Mouse (Mus musculus) thymus, postnatal 10 days (tissue): Measurements from ENCODE around the gene Zbed5.
"Not testable (repeated sequence)": the region's sequence is repeated elsewhere in the genome, so short reads cannot be mapped to it uniquely, and the experiment has no call there.

Source experiments
- DNase-seq, 2 experiments: peaks; one replicate each; pipeline ENCODE4 v3.0.0; 2021; ENCODE audit warnings: low spot score in 2 of 2

Gene Zbed5

GRCm38 (mm10) chr5:129895198-129896088 is at the start of gene Zbed5:
TSS of gene Zbed5 (plus strand) at chr5:129895723.
- DNase-seq = peak; percentile 66 to 69

GRCm38 (mm10) chr5:129846752-129847557 is 48.6 kb upstream of the Zbed5 start, which contains the start of gene Sumf2:
TSS of gene Sumf2 (plus strand) at chr5:129846986.
- peak; percentile 92 to 94 for DNase-seq

GRCm38 (mm10) chr5:129847558-129847820 is 48.0 kb upstream of the Zbed5 start:
- no peak for DNase-seq

GRCm38 (mm10) chr5:129855163-129855562 is 40.4 kb upstream of the Zbed5 start:
- no peak for DNase-seq

GRCm38 (mm10) chr5:129856414-129856813 is 39.1 kb upstream of the Zbed5 start:
- DNase-seq = no peak

- DNase-seq = no peak
Observed at GRCm38 (mm10) chr5:129862325-129862724, 33.2 kb upstream of the Zbed5 start.

GRCm38 (mm10) chr5:129864467-129864866 is 31.1 kb upstream of the Zbed5 start:
- peak in 1 of 2 experiments; percentile 45 for DNase-seq

- DNase-seq = no peak
Observed at GRCm38 (mm10) chr5:129865841-129866240, 29.7 kb upstream of the Zbed5 start.

- DNase-seq = no peak
Observed at GRCm38 (mm10) chr5:129869238-129869995, 26.1 kb upstream of the Zbed5 start.

- DNase-seq = no peak
Observed at GRCm38 (mm10) chr5:129871238-129871637, 24.3 kb upstream of the Zbed5 start.

- no peak for DNase-seq
Observed at GRCm38 (mm10) chr5:129873942-129874341, 21.6 kb upstream of the Zbed5 start.

GRCm38 (mm10) chr5:129875098-129875497 is 20.4 kb upstream of the Zbed5 start:
- no peak for DNase-seq

- no peak for DNase-seq
Observed at GRCm38 (mm10) chr5:129877731-129878455, 17.6 kb upstream of the Zbed5 start.

GRCm38 (mm10) chr5:129878946-129879345 is 16.6 kb upstream of the Zbed5 start:
- no peak for DNase-seq

GRCm38 (mm10) chr5:129879888-129880287 is 15.6 kb upstream of the Zbed5 start:
- no peak for DNase-seq

GRCm38 (mm10) chr5:129886271-129886670 is 9.3 kb upstream of the Zbed5 start:
- no peak for DNase-seq

GRCm38 (mm10) chr5:129886911-129887636 is 8.4 kb upstream of the Zbed5 start, which contains the start of gene Chchd2:
TSS of gene Chchd2 (minus strand) at chr5:129887470.
- peak; percentile 82 to 84 for DNase-seq

- not testable (repeated sequence) for DNase-seq
Observed at GRCm38 (mm10) chr5:129890390-129890789, 5.1 kb upstream of the Zbed5 start.

- no peak for DNase-seq
Observed at GRCm38 (mm10) chr5:129898449-129898848, 2.9 kb downstream of the Zbed5 start, which contains the start of gene Phkg1. TSS of gene Phkg1 (minus strand) at chr5:129898549.

- DNase-seq = no peak
Observed at GRCm38 (mm10) chr5:129907775-129908174, 12.3 kb downstream of the Zbed5 start.
